Mouse (Mus musculus): ENCODE data around the gene Oxsr1. TPM values are rescaled to one million over a fixed set of nuclear protein-coding genes. Genes with fewer than 3 reads are reported as not detected.

Oxsr1 gene
- polyA plus RNA-seq, 1 experiment from 2014 or later, result 13.5 TPM

GRCm38 (mm10) chr9:119318891-119319290 lies 3.3 kb downstream of the Oxsr1 start:
- WGBS, result 90% methylated on average over 1 of the region's 1 CpGs
- Histone ChIP-seq H3K4me2 (ENCODE audit: low read depth, severe bottlenecking) (no peak overlapping the region), H3K27me3 (ENCODE audit: control insufficient read depth, insufficient read depth, low read length) (no peaks in the 10 kb centered on the region)

DNA sequence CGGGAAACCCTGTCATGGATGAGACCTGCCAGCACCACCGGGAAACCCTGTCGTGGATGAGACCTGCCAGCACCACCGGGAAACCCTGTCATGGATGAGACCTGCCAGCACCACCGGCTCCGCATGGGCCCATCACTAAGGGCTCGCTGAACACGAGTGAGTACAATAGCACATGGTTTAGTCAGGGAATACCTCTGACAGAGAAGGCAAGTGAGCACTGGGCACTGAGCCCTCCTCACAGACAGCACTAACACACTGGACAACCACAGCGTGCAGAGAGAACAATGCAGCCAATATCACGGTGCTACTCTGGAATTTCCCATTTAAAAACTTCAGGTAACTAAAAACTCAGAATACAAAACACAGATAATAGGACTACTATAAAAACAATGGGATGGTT lies 9.1 kb downstream of the Oxsr1 start:
- ATAC-seq (ENCODE audit: insufficient number of reproducible peaks, low FRiP score, low TSS enrichment, low read depth) (no peak), DNase-seq (ENCODE audit: low spot score) (no peak)
- Histone ChIP-seq H3K27ac (replicated peaks; ENCODE audit: low read depth, low read length) (no peak overlapping the region), H3K4me3 (ENCODE audit: low read depth, low read length) (no peak overlapping the region), H3K27me3 (ENCODE audit: control insufficient read depth, insufficient read depth, low read length) (no peaks in the 10 kb centered on the region), H3K9ac (ENCODE audit: low read length) (no peak overlapping the region), H3K9me3 (ENCODE audit: control insufficient read depth, low read length) (no peaks in the 10 kb centered on the region), H3K4me2 (ENCODE audit: low read depth, severe bottlenecking) (no peak overlapping the region), H3K36me3 (ENCODE audit: control insufficient read depth, insufficient read depth, low read length) (no peaks in the 10 kb centered on the region), H3K4me1 (ENCODE audit: control insufficient read depth, insufficient read depth, low read length) (no peaks in the 10 kb centered on the region)
- WGBS, result 91% methylated on average over 10 of the region's 10 CpGs

More at GRCm38 (mm10) chr9:119318891-119319290, 3.3 kb downstream of the Oxsr1 start:
- DNase-seq (ENCODE audit: low spot score) (no peak), ATAC-seq (ENCODE audit: insufficient number of reproducible peaks, low FRiP score, low TSS enrichment, low read depth) (no peak)
- Histone ChIP-seq H3K4me1 (ENCODE audit: control insufficient read depth, insufficient read depth, low read length) (0 out of 2 replicates have a peak, but pooled peaks cover 4% of the 10 kb centered on the region), H3K4me3 (ENCODE audit: low read depth, low read length) (no peak overlapping the region), H3K9me3 (ENCODE audit: control insufficient read depth, low read length) (no peaks in the 10 kb centered on the region), H3K36me3 (ENCODE audit: control insufficient read depth, insufficient read depth, low read length) (no peaks in the 10 kb centered on the region; the same call in 1 of the 2 replicates), H3K9ac (ENCODE audit: low read length) (no peak overlapping the region), H3K27ac (replicated peaks; ENCODE audit: low read depth, low read length) (no peak overlapping the region)

- Histone ChIP-seq H3K36me3 (ENCODE audit: control insufficient read depth, insufficient read depth, low read length) (no peaks in the 10 kb centered on the region), H3K9me3 (ENCODE audit: control insufficient read depth, low read length) (no peaks in the 10 kb centered on the region), H3K4me3 (ENCODE audit: low read depth, low read length) (no peak overlapping the region), H3K27me3 (ENCODE audit: control insufficient read depth, insufficient read depth, low read length) (no peaks in the 10 kb centered on the region), H3K9ac (ENCODE audit: low read length) (no peak overlapping the region), H3K4me1 (ENCODE audit: control insufficient read depth, insufficient read depth, low read length) (no peaks in the 10 kb centered on the region), H3K4me2 (ENCODE audit: low read depth, severe bottlenecking) (no peak overlapping the region), H3K27ac (replicated peaks; ENCODE audit: low read depth, low read length) (no peak overlapping the region)
- 100% methylated on average over 1 of the region's 1 CpGs for WGBS
- ATAC-seq (ENCODE audit: insufficient number of reproducible peaks, low FRiP score, low TSS enrichment, low read depth) (no peak), DNase-seq (ENCODE audit: low spot score) (no peak)
These were observed 13.2 kb downstream of the Oxsr1 start for GRCm38 (mm10) chr9:119309067-119309466.

DNA sequence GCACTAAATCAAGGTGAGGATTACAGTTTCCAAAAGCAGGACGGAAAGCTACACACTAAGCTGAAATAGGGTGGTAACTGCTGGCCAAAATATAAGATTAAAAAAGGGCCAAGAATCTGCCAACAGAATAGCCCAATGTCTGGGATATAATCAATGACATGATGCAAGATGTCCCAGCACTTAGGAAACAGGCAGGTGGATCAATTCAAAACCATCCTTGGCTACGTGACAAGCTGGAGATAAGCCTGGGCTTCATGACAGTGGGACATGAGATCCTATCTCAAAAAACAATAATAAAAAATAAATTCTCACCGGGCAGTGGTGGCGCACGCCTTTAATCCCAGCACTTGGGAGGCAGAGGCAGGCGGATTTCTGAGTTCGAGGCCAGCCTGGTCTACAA lies 16.4 kb downstream of the Oxsr1 start:
- ATAC-seq (ENCODE audit: insufficient number of reproducible peaks, low FRiP score, low TSS enrichment, low read depth), result no peak

GRCm38 (mm10) chr9:119298563-119298962 lies 23.7 kb downstream of the Oxsr1 start:
- no peaks in the 10 kb centered on the region for H3K4me1 ChIP-seq (ENCODE audit: control insufficient read depth, insufficient read depth, low read length)
- no peaks in the 10 kb centered on the region for H3K27me3 ChIP-seq (ENCODE audit: control insufficient read depth, insufficient read depth, low read length)
- WGBS, result 82% methylated on average over 3 of the region's 3 CpGs
- no peaks in the 10 kb centered on the region; the same call in 1 of the 2 replicates for H3K36me3 ChIP-seq (ENCODE audit: control insufficient read depth, insufficient read depth, low read length)
- H3K9ac ChIP-seq (ENCODE audit: low read length), result no peak overlapping the region
- H3K27ac ChIP-seq (replicated peaks; ENCODE audit: low read depth, low read length), result no peak overlapping the region
- H3K9me3 ChIP-seq (ENCODE audit: control insufficient read depth, low read length), result no peaks in the 10 kb centered on the region
- no peak overlapping the region for H3K4me2 ChIP-seq (ENCODE audit: low read depth, severe bottlenecking)
- DNase-seq (ENCODE audit: low spot score), result no peak
- ATAC-seq (ENCODE audit: insufficient number of reproducible peaks, low FRiP score, low TSS enrichment, low read depth), result no peak
- no peak overlapping the region for H3K4me3 ChIP-seq (ENCODE audit: low read depth, low read length)

More for the DNA sequence above, 16.4 kb downstream of the Oxsr1 start:
- H3K27me3 ChIP-seq (ENCODE audit: control insufficient read depth, insufficient read depth, low read length), result no peaks in the 10 kb centered on the region
- 93% methylated on average over 7 of the region's 7 CpGs for WGBS
- no peak overlapping the region for H3K4me3 ChIP-seq (ENCODE audit: low read depth, low read length)
- H3K4me1 ChIP-seq (ENCODE audit: control insufficient read depth, insufficient read depth, low read length), result no peaks in the 10 kb centered on the region
- H3K9ac ChIP-seq (ENCODE audit: low read length), result no peak overlapping the region
- H3K9me3 ChIP-seq (ENCODE audit: control insufficient read depth, low read length), result no peaks in the 10 kb centered on the region
- H3K36me3 ChIP-seq (ENCODE audit: control insufficient read depth, insufficient read depth, low read length), result no peaks in the 10 kb centered on the region; the same call in 1 of the 2 replicates
- no peak overlapping the region for H3K27ac ChIP-seq (replicated peaks; ENCODE audit: low read depth, low read length)
- H3K4me2 ChIP-seq (ENCODE audit: low read depth, severe bottlenecking), result no peak overlapping the region
- no peak for DNase-seq (ENCODE audit: low spot score)

DNA sequence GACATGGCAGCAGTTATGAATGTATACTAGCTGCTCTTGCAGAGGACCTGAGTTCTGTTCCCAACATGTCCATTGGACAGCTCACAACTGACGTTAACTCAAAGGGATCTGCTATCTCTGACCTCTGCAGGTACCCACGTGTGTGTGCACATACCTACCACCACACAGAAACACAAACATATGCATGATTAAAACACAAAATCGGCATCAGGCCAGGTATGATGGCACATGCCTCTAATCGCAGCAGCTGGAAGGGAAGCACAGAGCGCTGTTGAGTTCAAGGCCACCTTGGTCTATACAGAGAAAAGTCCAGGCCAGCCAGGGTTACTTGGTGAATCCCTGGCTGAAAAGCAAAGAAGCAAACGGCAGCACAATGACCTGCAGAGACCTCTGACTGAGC lies 24.5 kb downstream of the Oxsr1 start:
- Histone ChIP-seq H3K9me3 (ENCODE audit: control insufficient read depth, low read length) (no peaks in the 10 kb centered on the region), H3K4me2 (ENCODE audit: low read depth, severe bottlenecking) (no peak overlapping the region), H3K27me3 (ENCODE audit: control insufficient read depth, insufficient read depth, low read length) (no peaks in the 10 kb centered on the region), H3K36me3 (ENCODE audit: control insufficient read depth, insufficient read depth, low read length) (no peaks in the 10 kb centered on the region; the same call in 1 of the 2 replicates), H3K4me1 (ENCODE audit: control insufficient read depth, insufficient read depth, low read length) (no peaks in the 10 kb centered on the region), H3K4me3 (ENCODE audit: low read depth, low read length) (no peak overlapping the region), H3K27ac (replicated peaks; ENCODE audit: low read depth, low read length) (no peak overlapping the region), H3K9ac (ENCODE audit: low read length) (no peak overlapping the region)
- DNase-seq (ENCODE audit: low spot score) (no peak), ATAC-seq (ENCODE audit: insufficient number of reproducible peaks, low FRiP score, low TSS enrichment, low read depth) (no peak)
- 89% methylated on average over 6 of the region's 6 CpGs for WGBS

DNA sequence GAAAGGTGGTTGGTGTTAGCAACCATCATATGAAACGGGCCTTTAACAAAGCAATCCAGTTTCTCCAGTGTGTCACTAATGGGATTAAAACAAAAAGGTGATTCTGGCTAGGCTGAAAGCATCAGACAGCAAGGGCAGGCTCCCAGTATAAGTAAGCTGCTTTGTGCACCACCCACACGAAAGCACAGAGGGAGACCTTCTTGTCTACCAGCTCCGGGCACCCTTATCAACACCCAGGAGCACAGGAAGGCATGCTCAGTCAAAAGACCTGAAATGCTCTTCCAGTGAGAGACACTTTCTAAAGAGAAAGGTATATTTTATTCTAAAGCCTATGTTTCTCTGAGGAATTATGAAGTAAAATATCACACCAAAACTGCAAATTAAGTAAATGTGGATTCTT lies 31.4 kb downstream of the Oxsr1 start:
- no peak overlapping the region for H3K9ac ChIP-seq (ENCODE audit: low read length)
- H3K4me1 ChIP-seq (ENCODE audit: control insufficient read depth, insufficient read depth, low read length), result no peaks in the 10 kb centered on the region
- H3K27ac ChIP-seq (replicated peaks; ENCODE audit: low read depth, low read length), result no peak overlapping the region
- H3K36me3 ChIP-seq (ENCODE audit: control insufficient read depth, insufficient read depth, low read length), result no peaks in the 10 kb centered on the region
- WGBS, result 88% methylated on average over 3 of the region's 3 CpGs
- H3K4me2 ChIP-seq (ENCODE audit: low read depth, severe bottlenecking), result no peak overlapping the region
- ATAC-seq (ENCODE audit: insufficient number of reproducible peaks, low FRiP score, low TSS enrichment, low read depth) (no peak), DNase-seq (ENCODE audit: low spot score) (no peak)
- H3K9me3 ChIP-seq (ENCODE audit: control insufficient read depth, low read length), result no peaks in the 10 kb centered on the region
- no peak overlapping the region for H3K4me3 ChIP-seq (ENCODE audit: low read depth, low read length)
- H3K27me3 ChIP-seq (ENCODE audit: control insufficient read depth, insufficient read depth, low read length), result no peaks in the 10 kb centered on the region

DNA sequence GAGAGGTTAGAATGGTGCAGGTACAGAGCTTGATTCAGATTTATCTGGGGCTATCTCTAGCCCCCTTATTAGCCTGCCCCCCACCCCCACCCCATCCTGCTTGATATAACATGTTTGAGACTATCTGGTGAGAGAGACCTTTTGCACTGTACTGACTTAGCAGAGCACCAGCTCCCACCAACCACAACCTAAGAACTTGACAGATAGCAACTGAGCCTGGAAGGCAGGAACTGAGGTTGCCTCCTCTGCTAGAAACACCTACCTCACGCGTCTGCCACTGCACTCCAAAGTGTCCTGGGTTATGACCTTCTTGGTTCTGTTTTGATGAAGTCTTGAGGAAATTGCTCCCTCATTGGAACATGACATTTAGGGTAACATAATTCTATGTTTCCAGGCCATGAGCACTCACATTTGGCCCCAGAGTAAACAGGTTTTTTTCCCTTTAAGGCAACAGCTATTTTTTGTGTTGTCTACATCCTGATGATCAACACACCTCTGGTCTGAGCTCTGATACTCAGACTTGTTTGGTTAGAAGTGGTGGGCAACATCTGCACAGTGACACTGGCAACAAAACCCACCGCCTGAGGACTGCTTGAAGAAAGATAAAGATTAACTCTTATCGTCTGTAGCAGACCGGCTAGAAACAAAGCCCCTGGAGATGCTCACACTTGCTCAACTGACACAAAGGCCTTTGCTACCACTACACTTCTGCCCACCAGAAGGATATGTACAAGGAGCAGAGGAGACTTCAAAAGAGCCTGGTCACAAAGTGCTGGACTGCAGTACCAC lies 41.1 kb downstream of the Oxsr1 start:
- H3K4me2 ChIP-seq (ENCODE audit: low read depth, severe bottlenecking), result no peak overlapping the region
- 92% methylated on average over 5 of the region's 5 CpGs for WGBS
- no peaks in the 10 kb centered on the region for H3K4me1 ChIP-seq (ENCODE audit: control insufficient read depth, insufficient read depth, low read length)
- H3K27me3 ChIP-seq (ENCODE audit: control insufficient read depth, insufficient read depth, low read length), result no peaks in the 10 kb centered on the region
- H3K9ac ChIP-seq (ENCODE audit: low read length), result no peak overlapping the region
- no peaks in the 10 kb centered on the region for H3K36me3 ChIP-seq (ENCODE audit: control insufficient read depth, insufficient read depth, low read length)
- no peaks in the 10 kb centered on the region for H3K9me3 ChIP-seq (ENCODE audit: control insufficient read depth, low read length)
- ATAC-seq (ENCODE audit: insufficient number of reproducible peaks, low FRiP score, low TSS enrichment, low read depth), result no peak
- no peak overlapping the region for H3K4me3 ChIP-seq (ENCODE audit: low read depth, low read length)
- DNase-seq (ENCODE audit: low spot score), result no peak
- H3K27ac ChIP-seq (replicated peaks; ENCODE audit: low read depth, low read length), result no peak overlapping the region
